Mouse (Mus musculus) kidney, adult 2 months (tissue): Measurements from ENCODE around the gene Rnf103. TPM values are rescaled to one million over a fixed set of nuclear protein-coding genes. Genes with fewer than 3 reads are reported as not detected.
"Not testable (repeated sequence)": the region's sequence is repeated elsewhere in the genome, so short reads cannot be mapped to it uniquely, and the experiment has no call there.

Source experiments
- DNase-seq: peaks from one replicate; pipeline ENCODE4 v3.0.0; 2021
- H3K27ac ChIP-seq: fragments of 200-500 bp; 2 replicates; pipeline ENCODE4 v1.5.1; 2012; ENCODE audit warnings: low read depth, low read length, control low read depth, inconsistent platforms; ENCODE audit not compliant: insufficient read depth
- H3K27me3 ChIP-seq: fragments of 200-500 bp; replicated peaks from 2 replicates; pipeline ENCODE4 v1.6.1; 2012; ENCODE audit warnings: mild to moderate bottlenecking, moderate library complexity, low read length, inconsistent platforms; ENCODE audit not compliant: control insufficient read depth, insufficient read depth
- H3K36me3 ChIP-seq: fragments of 200-500 bp; 2 replicates; pipeline ENCODE4 v1.6.1; 2012; ENCODE audit warnings: mild to moderate bottlenecking, moderate library complexity, low read length, inconsistent platforms; ENCODE audit not compliant: control insufficient read depth, insufficient read depth
- H3K4me1 ChIP-seq: fragments of 200-500 bp; 2 replicates; pipeline ENCODE4 v1.6.1; 2011; ENCODE audit warnings: low read length; ENCODE audit not compliant: control insufficient read depth, insufficient read depth
- H3K4me3 ChIP-seq: fragments of 200-500 bp; 2 replicates; pipeline ENCODE4 v1.5.1; 2011; ENCODE audit warnings: mild to moderate bottlenecking, low read depth, low read length, control low read depth; ENCODE audit not compliant: insufficient read depth
- CTCF ChIP-seq: fragments of 200-500 bp; conservative IDR thresholded peaks from 2 replicates; pipeline ENCODE4 v1.5.1; 2011; ENCODE audit warnings: low read depth, mild to moderate bottlenecking, control low read depth, low read length, moderate library complexity, mixed read lengths; ENCODE audit not compliant: insufficient read depth, insufficient read length
- POLR2A ChIP-seq: fragments of 200-500 bp; IDR thresholded peaks from one replicate; pipeline ENCODE4 v1.6.1; 2011; ENCODE audit warnings: low read depth, low read length, control low read depth
- WGBS: fragments of 180-500 bp; shearing (Covaris S2); methylation state at CpG from one replicate; pipeline ENCODE4 v1.1.7; 2018; 5-methylcytosine and 5-hydroxymethylcytosine counted together
- polyA plus RNA-seq: library from polyadenylated mRNA; depleted of rRNA; stranded (reverse); fragments of >200 nt; gene quantifications from 2 replicates; pipeline ENCODE4 v1.2.3, GENCODE M21; 2012; rRNA removed

The Rnf103 gene
- polyA plus RNA-seq = 12.6 and 15.1 TPM in 2 replicates

- DNase-seq = peak; percentile 95
- TF ChIP-seq POLR2A (peak; percentile 89), CTCF (0 out of 2 replicates have a peak, but pooled peaks have one; percentile 19)
- H3K27ac ChIP-seq = peak within 1 kb of the TSS; percentile 89
- peak within 1 kb of the TSS; percentile 65 for H3K4me3 ChIP-seq
- H3K36me3 ChIP-seq = peaks cover 4% of the 10 kb centered on the region; the same call in 1 of the 2 replicates
- peaks cover 5% of the 10 kb centered on the region; the same call in 1 of the 2 replicates for H3K4me1 ChIP-seq
- WGBS = under 1% methylated on average over 75 of the region's 79 CpGs
- H3K27me3 ChIP-seq = no peaks in the 10 kb centered on the region
Measured at GRCm38 (mm10) chr6:71493675-71494340, at the start of gene Rnf103. Gene Rnf103, plus strand, starts transcription at chr6:71493894.

DNA sequence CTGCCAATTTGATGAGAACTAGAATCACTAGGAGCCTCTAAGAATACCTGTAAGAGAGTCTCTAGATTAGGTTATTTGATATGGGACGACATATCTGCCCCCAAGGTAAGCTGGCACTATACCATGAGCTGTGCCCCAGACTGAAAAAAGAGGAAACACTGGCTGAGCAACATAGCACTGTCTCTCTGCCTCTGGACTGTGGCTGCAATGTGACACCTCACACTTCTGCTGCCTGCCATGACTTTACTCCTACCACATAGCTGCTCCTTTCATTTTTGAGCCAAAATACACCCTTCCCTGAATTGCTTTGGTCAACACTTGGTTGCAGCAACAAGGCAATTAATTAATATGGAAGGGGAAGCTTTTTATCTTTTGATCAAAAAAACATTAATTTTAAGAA, 48.9 kb upstream of the Rnf103 start:
- Histone ChIP-seq H3K4me3 (no peak overlapping the region), H3K27me3 (no peaks in the 10 kb centered on the region), H3K27ac (no peak overlapping the region), H3K4me1 (peaks cover 4% of the 10 kb centered on the region; the same call in 1 of the 2 replicates), H3K36me3 (no peaks in the 10 kb centered on the region)
- WGBS = 44% methylated on average over 1 of the region's 1 CpGs
- no peak for DNase-seq
- TF ChIP-seq POLR2A (no peak), CTCF (no peak)

DNA sequence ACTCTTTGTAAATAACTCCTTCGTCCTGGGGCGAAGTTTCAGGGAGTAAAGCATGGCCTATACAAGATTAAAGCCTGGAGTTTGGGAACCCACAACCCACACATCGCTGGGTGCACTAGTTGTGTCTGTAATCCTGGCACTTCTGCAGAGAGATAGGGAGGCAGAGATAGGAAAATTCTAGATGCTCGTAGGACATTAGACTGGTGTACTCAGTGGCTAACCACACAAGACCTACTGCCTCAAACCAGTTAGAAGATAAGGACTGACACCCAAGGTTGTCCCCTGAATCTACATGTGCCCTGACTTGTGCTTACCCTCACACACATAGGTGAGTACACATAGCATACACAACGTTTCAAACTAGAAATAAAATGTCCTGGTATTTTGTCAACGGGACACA, 48.1 kb upstream of the Rnf103 start:
- H3K4me3 ChIP-seq = no peak overlapping the region
- no peak for TF ChIP-seq POLR2A
- no peak for TF ChIP-seq CTCF

DNA sequence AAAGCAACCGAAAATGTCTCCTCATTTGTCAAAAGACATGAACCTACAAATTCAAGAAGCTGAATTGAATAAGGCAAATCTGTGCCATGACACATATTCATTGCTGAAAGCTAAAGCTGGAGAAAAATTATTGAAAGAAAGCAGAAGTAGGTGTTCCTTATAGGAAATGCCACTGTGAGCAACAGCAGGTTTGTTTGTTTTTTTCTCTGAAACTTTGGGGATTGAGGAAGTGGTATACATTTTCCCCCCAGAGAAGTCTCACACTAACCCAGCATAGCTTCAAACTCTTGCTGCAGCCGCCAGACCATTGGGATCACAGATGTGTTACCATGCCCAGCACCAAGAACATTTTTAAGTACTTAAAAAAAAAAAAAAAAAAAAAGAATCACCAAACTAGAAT, 40.9 kb upstream of the Rnf103 start:
- Histone ChIP-seq H3K27me3 (no peaks in the 10 kb centered on the region), H3K27ac (no peak overlapping the region), H3K4me1 (no peaks in the 10 kb centered on the region), H3K4me3 (no peak overlapping the region), H3K36me3 (no peaks in the 10 kb centered on the region)
- TF ChIP-seq POLR2A (no peak), CTCF (no peak)
- no peak for DNase-seq
- WGBS = 91% methylated on average over 2 of the region's 2 CpGs

More for the DNA sequence above, 48.1 kb upstream of the Rnf103 start:
- Histone ChIP-seq H3K27ac (no peak overlapping the region), H3K27me3 (no peaks in the 10 kb centered on the region), H3K4me1 (peaks cover 4% of the 10 kb centered on the region; the same call in 1 of the 2 replicates), H3K36me3 (no peaks in the 10 kb centered on the region)
- 90% methylated on average over 6 of the region's 6 CpGs for WGBS
- no peak for DNase-seq

- H3K4me3 ChIP-seq, DNase-seq: not testable (repeated sequence)
Measured at GRCm38 (mm10) chr6:71453983-71454739, 39.5 kb upstream of the Rnf103 start.

DNA sequence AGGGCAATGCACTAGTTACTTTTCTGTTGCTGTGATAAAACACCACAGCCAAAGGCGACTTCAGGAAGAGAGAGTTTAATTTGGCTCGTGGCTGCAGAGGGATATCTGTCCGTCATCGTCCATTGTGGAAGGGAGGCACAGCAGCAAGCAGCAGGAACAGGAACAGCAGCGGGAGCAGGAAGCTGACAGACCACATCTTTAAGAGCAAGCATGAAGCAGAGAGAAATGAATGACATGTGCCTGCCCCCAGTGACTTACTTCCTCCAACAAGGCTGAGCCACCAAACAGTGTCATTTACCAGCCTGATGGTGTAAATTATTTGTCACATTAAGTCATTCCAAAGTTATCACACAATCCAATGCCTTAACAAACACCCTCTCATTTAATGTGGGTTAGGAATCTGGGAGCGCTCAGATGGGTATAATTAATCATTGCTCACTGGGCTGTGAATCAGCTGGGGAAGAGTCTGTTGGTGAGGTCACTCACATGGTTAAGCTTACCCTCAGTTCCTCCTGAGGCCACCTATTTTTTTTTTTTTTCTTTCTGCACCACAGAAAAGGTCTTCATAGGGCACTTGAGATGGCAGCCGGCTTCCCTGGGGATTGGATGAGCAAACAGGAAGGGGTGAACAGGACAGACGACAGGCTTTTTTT, 35.6 kb upstream of the Rnf103 start:
- Histone ChIP-seq H3K4me1 (no peaks in the 10 kb centered on the region), H3K36me3 (no peaks in the 10 kb centered on the region), H3K27ac (no peak overlapping the region), H3K27me3 (no peaks in the 10 kb centered on the region), H3K4me3 (no peak overlapping the region)
- whole genome bisulfite sequencing = 57% methylated on average over 8 of the region's 8 CpGs
- TF ChIP-seq POLR2A = no peak
- TF ChIP-seq CTCF = no peak
- DNase-seq = peak; percentile 13

More at GRCm38 (mm10) chr6:71453983-71454739, 39.5 kb upstream of the Rnf103 start:
- not testable (repeated sequence) for H3K4me1 ChIP-seq, H3K36me3 ChIP-seq, H3K27ac ChIP-seq, H3K27me3 ChIP-seq

GRCm38 (mm10) chr6:71465146-71465545, 28.5 kb upstream of the Rnf103 start:
- Histone ChIP-seq H3K27me3 (no peaks in the 10 kb centered on the region), H3K36me3 (no peaks in the 10 kb centered on the region), H3K4me1 (no peaks in the 10 kb centered on the region), H3K4me3 (no peak overlapping the region), H3K27ac (no peak overlapping the region)
- DNase-seq = no peak
- no peak for TF ChIP-seq POLR2A
- no peak for TF ChIP-seq CTCF
- 91% methylated on average over 3 of the region's 3 CpGs for WGBS
